Mouse (Mus musculus) embryonic facial prominence, embryonic 12.5 days (tissue): Measurements from ENCODE around the gene Lnpep. TPM values are rescaled to one million over a fixed set of nuclear protein-coding genes. Genes with fewer than 3 reads are reported as not detected.

Experiments
- ATAC-seq: fragments of 200-750 bp; cut with Nextera tagmentation; 2 replicates; pipeline ENCODE4 v1.8.0; 2017; ENCODE audit not compliant: insufficient number of reproducible peaks, insufficient read depth, low FRiP score, low TSS enrichment
- H3K27ac ChIP-seq: fragments of 300-500 bp; sonication (generic); 2 replicates; pipeline ENCODE4 v1.5.1; 2016; ENCODE audit warnings: mild to moderate bottlenecking
- H3K27me3 ChIP-seq: fragments of 300-500 bp; sonication (generic); 2 replicates; pipeline ENCODE4 v1.6.1; 2016; ENCODE audit warnings: mild to moderate bottlenecking, moderate library complexity
- H3K36me3 ChIP-seq: fragments of 300-500 bp; sonication (generic); 2 replicates; pipeline ENCODE4 v1.6.1; 2016; ENCODE audit warnings: mild to moderate bottlenecking
- H3K4me1 ChIP-seq: fragments of 300-500 bp; sonication (generic); 2 replicates; pipeline ENCODE4 v1.6.1; 2016
- H3K4me2 ChIP-seq: fragments of 300-500 bp; sonication (generic); replicated peaks from 2 replicates; pipeline ENCODE4 v1.6.1; 2016; ENCODE audit warnings: mild to moderate bottlenecking, moderate library complexity
- H3K4me3 ChIP-seq: fragments of 300-500 bp; sonication (generic); 2 replicates; pipeline ENCODE4 v1.5.1; 2016; ENCODE audit warnings: mild to moderate bottlenecking
- H3K9ac ChIP-seq: fragments of 300-500 bp; sonication (generic); 2 replicates; pipeline ENCODE4 v1.6.1; 2016; ENCODE audit warnings: mild to moderate bottlenecking, moderate library complexity
- H3K9me3 ChIP-seq: fragments of 300-500 bp; sonication (generic); 2 replicates; pipeline ENCODE4 v1.6.1; 2016; ENCODE audit warnings: mild to moderate bottlenecking, moderate library complexity
- WGBS: fragments of 180-500 bp; shearing (Covaris S2); methylation state at CpG from one replicate; pipeline ENCODE4 v1.1.7; 2016; 5-methylcytosine and 5-hydroxymethylcytosine counted together
- polyA plus RNA-seq: library from polyadenylated mRNA; unstranded; fragments of >200 nt; fragmentation: Nextera tagmentation; extraction: Ambion mirVana; gene quantifications from 2 replicates; pipeline ENCODE4 v1.2.1, GENCODE M21; 2016

Gene Lnpep
- polyA plus RNA-seq, 1 experiment from 2014 or later = 9.6 TPM

- Histone ChIP-seq H3K9ac (peak overlapping the region; percentile 97; the same call in 1 of the 2 replicates), H3K9me3 (no peaks in the 10 kb centered on the region), H3K36me3 (no peaks in the 10 kb centered on the region), H3K4me1 (peaks cover 10% of the 10 kb centered on the region; the same call in 1 of the 2 replicates), H3K4me2 (peak overlapping the region; percentile 72), H3K4me3 (peak overlapping the region; percentile 97), H3K27me3 (no peaks in the 10 kb centered on the region), H3K27ac (peak overlapping the region; percentile 100)
- WGBS = 55% methylated on average over 7 of the region's 7 CpGs
- ATAC-seq = no peak
Observed at GRCm38 (mm10) chr17:17625887-17626679, 1.2 kb upstream of the Lnpep start.

GRCm38 (mm10) chr17:17624421-17624956 is 361 bp downstream of the Lnpep start:
- Histone ChIP-seq H3K4me3 (peak overlapping the region; percentile 97), H3K4me1 (peaks cover 10% of the 10 kb centered on the region; the same call in 1 of the 2 replicates), H3K27me3 (no peaks in the 10 kb centered on the region), H3K9me3 (no peaks in the 10 kb centered on the region), H3K27ac (peak overlapping the region; percentile 100), H3K4me2 (peak overlapping the region; percentile 72), H3K9ac (peak overlapping the region; percentile 97), H3K36me3 (no peaks in the 10 kb centered on the region)
- WGBS = under 1% methylated on average over 51 of the region's 51 CpGs
- ATAC-seq = peak; percentile 99

GRCm38 (mm10) chr17:17623890-17624420 is 895 bp downstream of the Lnpep start:
- ATAC-seq = no peak
- H3K9ac ChIP-seq = peak overlapping the region; percentile 97

GRCm38 (mm10) chr17:17623221-17623889 is 1.5 kb downstream of the Lnpep start:
- H3K27me3 ChIP-seq = no peaks in the 10 kb centered on the region
- 4% methylated on average over 7 of the region's 7 CpGs for WGBS
- H3K4me3 ChIP-seq = peak overlapping the region; percentile 97
- H3K9ac ChIP-seq = peak overlapping the region; percentile 97
- H3K4me2 ChIP-seq = peak overlapping the region; percentile 72
- H3K9me3 ChIP-seq = no peaks in the 10 kb centered on the region
- H3K4me1 ChIP-seq = peaks cover 10% of the 10 kb centered on the region; the same call in 1 of the 2 replicates
- H3K36me3 ChIP-seq = no peaks in the 10 kb centered on the region
- peak overlapping the region; percentile 100 for H3K27ac ChIP-seq
- no peak for ATAC-seq

More at GRCm38 (mm10) chr17:17623890-17624420, 895 bp downstream of the Lnpep start:
- under 1% methylated on average over 42 of the region's 42 CpGs for WGBS
- Histone ChIP-seq H3K9me3 (no peaks in the 10 kb centered on the region), H3K4me3 (peak overlapping the region; percentile 97), H3K27ac (peak overlapping the region; percentile 100), H3K4me2 (peak overlapping the region; percentile 72), H3K4me1 (peaks cover 10% of the 10 kb centered on the region; the same call in 1 of the 2 replicates), H3K36me3 (no peaks in the 10 kb centered on the region), H3K27me3 (no peaks in the 10 kb centered on the region)

GRCm38 (mm10) chr17:17622576-17622975 is 2.3 kb downstream of the Lnpep start:
- no peak overlapping the region for H3K9ac ChIP-seq
- no peak overlapping the region for H3K4me3 ChIP-seq
- no peaks in the 10 kb centered on the region for H3K36me3 ChIP-seq
- no peaks in the 10 kb centered on the region for H3K27me3 ChIP-seq
- no peak overlapping the region for H3K4me2 ChIP-seq
- H3K27ac ChIP-seq = no peak overlapping the region
- 96% methylated on average over 1 of the region's 1 CpGs for WGBS
- ATAC-seq = no peak
- peaks cover 10% of the 10 kb centered on the region; the same call in 1 of the 2 replicates for H3K4me1 ChIP-seq
- no peaks in the 10 kb centered on the region for H3K9me3 ChIP-seq

GRCm38 (mm10) chr17:17621586-17621985 is 3.3 kb downstream of the Lnpep start:
- Histone ChIP-seq H3K36me3 (no peaks in the 10 kb centered on the region), H3K27me3 (no peaks in the 10 kb centered on the region), H3K4me1 (peaks cover 10% of the 10 kb centered on the region; the same call in 1 of the 2 replicates), H3K4me2 (no peak overlapping the region), H3K27ac (no peak overlapping the region), H3K9ac (no peak overlapping the region), H3K9me3 (no peaks in the 10 kb centered on the region), H3K4me3 (no peak overlapping the region)
- WGBS = 68% methylated on average over 3 of the region's 3 CpGs
- ATAC-seq = no peak

GRCm38 (mm10) chr17:17618463-17618862 is 6.4 kb downstream of the Lnpep start:
- WGBS = 71% methylated on average over 1 of the region's 1 CpGs
- no peaks in the 10 kb centered on the region for H3K36me3 ChIP-seq
- no peaks in the 10 kb centered on the region for H3K27me3 ChIP-seq
- H3K4me1 ChIP-seq = peaks cover 9% of the 10 kb centered on the region; the same call in 1 of the 2 replicates
- ATAC-seq = no peak
- no peak overlapping the region for H3K9ac ChIP-seq
- H3K9me3 ChIP-seq = no peaks in the 10 kb centered on the region
- no peak overlapping the region for H3K27ac ChIP-seq
- H3K4me2 ChIP-seq = no peak overlapping the region
- H3K4me3 ChIP-seq = no peak overlapping the region

- no peaks in the 10 kb centered on the region for H3K9me3 ChIP-seq
- 91% methylated on average over 4 of the region's 4 CpGs for WGBS
- no peak overlapping the region for H3K4me2 ChIP-seq
- no peak overlapping the region for H3K9ac ChIP-seq
- ATAC-seq = no peak
- no peaks in the 10 kb centered on the region for H3K27me3 ChIP-seq
- no peaks in the 10 kb centered on the region for H3K36me3 ChIP-seq
- H3K4me1 ChIP-seq = 0 out of 2 replicates have a peak, but pooled peaks cover 4% of the 10 kb centered on the region
- 0 out of 2 replicates have a peak overlapping the region, but pooled peaks have one; percentile 23 for H3K27ac ChIP-seq
- no peak overlapping the region for H3K4me3 ChIP-seq
Observed at GRCm38 (mm10) chr17:17617440-17618204, 7.2 kb downstream of the Lnpep start.

- H3K27me3 ChIP-seq = no peaks in the 10 kb centered on the region
- no peak for ATAC-seq
- H3K36me3 ChIP-seq = no peaks in the 10 kb centered on the region
- 87% methylated on average over 2 of the region's 2 CpGs for WGBS
- no peak overlapping the region for H3K9ac ChIP-seq
- no peaks in the 10 kb centered on the region for H3K4me1 ChIP-seq
- no peaks in the 10 kb centered on the region for H3K9me3 ChIP-seq
- no peak overlapping the region for H3K27ac ChIP-seq
- H3K4me2 ChIP-seq = no peak overlapping the region
- H3K4me3 ChIP-seq = no peak overlapping the region
Observed at GRCm38 (mm10) chr17:17612336-17612735, 12.5 kb downstream of the Lnpep start.

- no peak overlapping the region for H3K9ac ChIP-seq
- H3K4me2 ChIP-seq = no peak overlapping the region
- ATAC-seq = no peak
- H3K4me3 ChIP-seq = no peak overlapping the region
- H3K9me3 ChIP-seq = no peaks in the 10 kb centered on the region
- H3K4me1 ChIP-seq = no peaks in the 10 kb centered on the region
- H3K27me3 ChIP-seq = no peaks in the 10 kb centered on the region
- H3K27ac ChIP-seq = no peak overlapping the region
- WGBS = 72% methylated on average over 3 of the region's 3 CpGs
- no peaks in the 10 kb centered on the region for H3K36me3 ChIP-seq
Observed at GRCm38 (mm10) chr17:17609523-17609922, 15.3 kb downstream of the Lnpep start.
